Mouse (Mus musculus) embryonic fibroblast, embryonic 13.5 days (primary cell): ENCODE measurements around the gene Clca1.

Experiments used
- CTCF ChIP-seq: IDR thresholded peaks from 2 replicates; pipeline ENCODE4 v1.5.1; 2011; ENCODE audit warnings: mild to moderate bottlenecking, control low read depth, low read length, moderate library complexity, borderline replicate concordance; ENCODE audit not compliant: insufficient read depth
- POLR2A ChIP-seq: IDR thresholded peaks from 2 replicates; pipeline ENCODE4 v1.6.1; 2011; ENCODE audit warnings: low read depth, mild to moderate bottlenecking, control low read depth, low read length, moderate library complexity

GRCm38 (mm10) chr3:145004422-145004821 lies 28.2 kb downstream of the Clca1 start:
- TF ChIP-seq CTCF (no peak), POLR2A (no peak)
